Mouse (Mus musculus) hindbrain, embryonic 12.5 days (tissue): Measurements from ENCODE around the gene Reg2. TPM values are rescaled to one million over a fixed set of nuclear protein-coding genes. Genes with fewer than 3 reads are reported as not detected.
"Not testable (repeated sequence)": the region's sequence is repeated elsewhere in the genome, so short reads cannot be mapped to it uniquely, and the experiment has no call there.

Experiments
- ATAC-seq: fragments of 200-750 bp; cut with Nextera tagmentation; 2 replicates; pipeline ENCODE4 v1.8.0; 2017; ENCODE audit warnings: moderate TSS enrichment; ENCODE audit not compliant: low FRiP score
- H3K27ac ChIP-seq: fragments of 300-500 bp; sonication (generic); 2 replicates; pipeline ENCODE4 v1.5.1; 2016; ENCODE audit warnings: mild to moderate bottlenecking
- H3K27me3 ChIP-seq: fragments of 300-500 bp; sonication (generic); 2 replicates; pipeline ENCODE4 v1.6.1; 2016; ENCODE audit warnings: mild to moderate bottlenecking
- H3K36me3 ChIP-seq: fragments of 300-500 bp; sonication (generic); 2 replicates; pipeline ENCODE4 v1.6.1; 2016; ENCODE audit warnings: mild to moderate bottlenecking
- H3K4me1 ChIP-seq: fragments of 300-500 bp; sonication (generic); 2 replicates; pipeline ENCODE4 v1.6.1; 2016
- H3K4me2 ChIP-seq: fragments of 300-500 bp; sonication (generic); replicated peaks from 2 replicates; pipeline ENCODE4 v1.6.1; 2016; ENCODE audit warnings: mild to moderate bottlenecking
- H3K4me3 ChIP-seq: fragments of 300-500 bp; sonication (generic); 2 replicates; pipeline ENCODE4 v1.5.1; 2016; ENCODE audit warnings: mild to moderate bottlenecking
- H3K9ac ChIP-seq: fragments of 300-500 bp; sonication (generic); 2 replicates; pipeline ENCODE4 v1.6.1; 2016; ENCODE audit warnings: mild to moderate bottlenecking, moderate library complexity
- H3K9me3 ChIP-seq: fragments of 300-500 bp; sonication (generic); replicated peaks from 2 replicates; pipeline ENCODE4 v1.6.1; 2016; ENCODE audit warnings: mild to moderate bottlenecking
- WGBS: fragments of 180-500 bp; shearing (Covaris S2); methylation state at CpG from one replicate; pipeline ENCODE4 v1.1.7; 2016; 5-methylcytosine and 5-hydroxymethylcytosine counted together
- polyA plus RNA-seq: library from polyadenylated mRNA; unstranded; fragments of >200 nt; fragmentation: Nextera tagmentation; extraction: Ambion mirVana; gene quantifications from 2 replicates; pipeline ENCODE4 v1.2.1, GENCODE M21; 2016

Reg2 gene
- not detected in 2 replicates for polyA plus RNA-seq

GRCm38 (mm10) chr6:78395323-78395722 is at the start of gene Reg2:
Gene Reg2, plus strand, starts transcription at chr6:78395623.
- ATAC-seq, H3K4me2 ChIP-seq, H3K4me1 ChIP-seq, H3K9ac ChIP-seq, H3K9me3 ChIP-seq, H3K4me3 ChIP-seq, H3K27ac ChIP-seq, H3K36me3 ChIP-seq, H3K27me3 ChIP-seq: not testable (repeated sequence)
- 87% methylated on average over 7 of the region's 17 CpGs for WGBS

GRCm38 (mm10) chr6:78361971-78362563 is 33.4 kb upstream of the Reg2 start:
- H3K4me1 ChIP-seq = no peaks in the 10 kb centered on the region
- H3K4me3 ChIP-seq = no peak overlapping the region
- 70% methylated on average over 2 of the region's 2 CpGs for WGBS
- no peak overlapping the region for H3K9ac ChIP-seq
- H3K27me3 ChIP-seq = no peaks in the 10 kb centered on the region
- no peak overlapping the region for H3K27ac ChIP-seq
- H3K9me3 ChIP-seq = no peaks in the 10 kb centered on the region
- H3K4me2 ChIP-seq = no peak overlapping the region
- no peak for ATAC-seq
- no peaks in the 10 kb centered on the region for H3K36me3 ChIP-seq

- H3K9me3 ChIP-seq = no peaks in the 10 kb centered on the region
- WGBS = 93% methylated on average over 2 of the region's 2 CpGs
- no peaks in the 10 kb centered on the region for H3K4me1 ChIP-seq
- H3K9ac ChIP-seq = no peak within 1 kb of the TSS
- no peak for ATAC-seq
- no peak within 1 kb of the TSS for H3K4me2 ChIP-seq
- H3K27ac ChIP-seq = no peak within 1 kb of the TSS
- H3K36me3 ChIP-seq = no peaks in the 10 kb centered on the region
- H3K27me3 ChIP-seq = no peaks in the 10 kb centered on the region
- H3K4me3 ChIP-seq = no peak within 1 kb of the TSS
Observed at GRCm38 (mm10) chr6:78370357-78370756, 25.1 kb upstream of the Reg2 start, which contains the start of gene Reg3b. Gene Reg3b, plus strand, starts transcription at chr6:78370657.

- Histone ChIP-seq H3K9ac (no peak within 1 kb of the TSS), H3K4me2 (no peak within 1 kb of the TSS), H3K9me3 (no peaks in the 10 kb centered on the region), H3K4me3 (no peak within 1 kb of the TSS), H3K36me3 (no peaks in the 10 kb centered on the region), H3K4me1 (no peaks in the 10 kb centered on the region), H3K27ac (no peak within 1 kb of the TSS), H3K27me3 (no peaks in the 10 kb centered on the region)
- 73% methylated on average over 2 of the region's 2 CpGs for WGBS
- ATAC-seq = no peak
Observed at GRCm38 (mm10) chr6:78378765-78379164, 16.7 kb upstream of the Reg2 start, which contains the start of gene Reg3d. Gene Reg3d, minus strand, starts transcription at chr6:78378865.

- Histone ChIP-seq H3K27ac (no peak within 1 kb of the TSS), H3K27me3 (no peaks in the 10 kb centered on the region), H3K4me2 (no peak within 1 kb of the TSS), H3K36me3 (no peaks in the 10 kb centered on the region), H3K9me3 (no peaks in the 10 kb centered on the region), H3K4me3 (no peak within 1 kb of the TSS), H3K9ac (no peak within 1 kb of the TSS), H3K4me1 (no peaks in the 10 kb centered on the region)
- ATAC-seq = no peak
Observed at GRCm38 (mm10) chr6:78380409-78380808, 15.0 kb upstream of the Reg2 start, which contains the start of gene Reg3a. Gene Reg3a, plus strand, starts transcription at chr6:78380709.

- 85% methylated on average over 3 of the region's 3 CpGs for WGBS
- H3K4me3 ChIP-seq = no peak overlapping the region
- no peak for ATAC-seq
Observed at GRCm38 (mm10) chr6:78385609-78386008, 9.8 kb upstream of the Reg2 start.

GRCm38 (mm10) chr6:78422411-78422810 is 27.0 kb downstream of the Reg2 start, which contains the start of gene Reg1:
Gene Reg1, plus strand, starts transcription at chr6:78422711.
- not testable (repeated sequence) for H3K9me3 ChIP-seq, H3K27ac ChIP-seq, H3K36me3 ChIP-seq, H3K4me3 ChIP-seq, ATAC-seq, H3K4me2 ChIP-seq, H3K4me1 ChIP-seq, H3K9ac ChIP-seq, H3K27me3 ChIP-seq

More at GRCm38 (mm10) chr6:78385609-78386008, 9.8 kb upstream of the Reg2 start:
- Histone ChIP-seq H3K36me3 (no peaks in the 10 kb centered on the region), H3K4me2 (no peak overlapping the region), H3K27me3 (no peaks in the 10 kb centered on the region), H3K9me3 (no peaks in the 10 kb centered on the region), H3K9ac (no peak overlapping the region), H3K27ac (no peak overlapping the region), H3K4me1 (no peaks in the 10 kb centered on the region)

- no peaks in the 10 kb centered on the region for H3K9me3 ChIP-seq
- no peak overlapping the region for H3K4me3 ChIP-seq
- no peaks in the 10 kb centered on the region for H3K4me1 ChIP-seq
- 89% methylated on average over 3 of the region's 3 CpGs for WGBS
- no peaks in the 10 kb centered on the region for H3K27me3 ChIP-seq
- no peak overlapping the region for H3K9ac ChIP-seq
- no peaks in the 10 kb centered on the region for H3K36me3 ChIP-seq
- ATAC-seq = no peak
- no peak overlapping the region for H3K4me2 ChIP-seq
- no peak overlapping the region for H3K27ac ChIP-seq
Observed at GRCm38 (mm10) chr6:78425497-78425896, 30.1 kb downstream of the Reg2 start.

- H3K27me3 ChIP-seq = no peaks in the 10 kb centered on the region
- H3K4me1 ChIP-seq = no peaks in the 10 kb centered on the region
- ATAC-seq = no peak
- H3K36me3 ChIP-seq = no peaks in the 10 kb centered on the region
- no peaks in the 10 kb centered on the region for H3K9me3 ChIP-seq
- H3K4me3 ChIP-seq = no peak overlapping the region
- H3K9ac ChIP-seq = no peak overlapping the region
- 78% methylated on average over 1 of the region's 1 CpGs for WGBS
- no peak overlapping the region for H3K27ac ChIP-seq
- no peak overlapping the region for H3K4me2 ChIP-seq
Observed at GRCm38 (mm10) chr6:78447202-78447601, 51.8 kb downstream of the Reg2 start.

- H3K4me3 ChIP-seq = no peak overlapping the region
- no peaks in the 10 kb centered on the region for H3K27me3 ChIP-seq
- H3K27ac ChIP-seq = no peak overlapping the region
- no peaks in the 10 kb centered on the region for H3K36me3 ChIP-seq
- no peaks in the 10 kb centered on the region for H3K4me1 ChIP-seq
- no peak overlapping the region for H3K9ac ChIP-seq
- H3K9me3 ChIP-seq = no peaks in the 10 kb centered on the region
- H3K4me2 ChIP-seq = no peak overlapping the region
- no peak for ATAC-seq
Observed at GRCm38 (mm10) chr6:78448409-78448808, 53.0 kb downstream of the Reg2 start.

GRCm38 (mm10) chr6:78452804-78453203 is 57.4 kb downstream of the Reg2 start:
- Histone ChIP-seq H3K9me3 (no peaks in the 10 kb centered on the region), H3K4me2 (no peak overlapping the region), H3K4me3 (no peak overlapping the region), H3K9ac (no peak overlapping the region), H3K27me3 (no peaks in the 10 kb centered on the region), H3K4me1 (no peaks in the 10 kb centered on the region), H3K36me3 (no peaks in the 10 kb centered on the region), H3K27ac (no peak overlapping the region)
- 92% methylated on average over 2 of the region's 2 CpGs for WGBS
- ATAC-seq = no peak
